Mouse (Mus musculus) adrenal gland, adult 8-10 months (tissue): ENCODE data around the gene Ankrd61. TPM values are rescaled to one million over a fixed set of nuclear protein-coding genes. Genes with fewer than 3 reads are reported as not detected.

Source experiments
- DNase-seq: peaks from one replicate; pipeline ENCODE4 v3.0.0; 2022
- total RNA-seq, 4 experiments: library from RNA; stranded (reverse); gene quantifications; 2 replicates each; pipeline ENCODE4 v1.2.4; 2022

Ankrd61 gene
- total RNA-seq, 4 experiments from 2014 or later, result 0.46 TPM; not detected in 3

DNA sequence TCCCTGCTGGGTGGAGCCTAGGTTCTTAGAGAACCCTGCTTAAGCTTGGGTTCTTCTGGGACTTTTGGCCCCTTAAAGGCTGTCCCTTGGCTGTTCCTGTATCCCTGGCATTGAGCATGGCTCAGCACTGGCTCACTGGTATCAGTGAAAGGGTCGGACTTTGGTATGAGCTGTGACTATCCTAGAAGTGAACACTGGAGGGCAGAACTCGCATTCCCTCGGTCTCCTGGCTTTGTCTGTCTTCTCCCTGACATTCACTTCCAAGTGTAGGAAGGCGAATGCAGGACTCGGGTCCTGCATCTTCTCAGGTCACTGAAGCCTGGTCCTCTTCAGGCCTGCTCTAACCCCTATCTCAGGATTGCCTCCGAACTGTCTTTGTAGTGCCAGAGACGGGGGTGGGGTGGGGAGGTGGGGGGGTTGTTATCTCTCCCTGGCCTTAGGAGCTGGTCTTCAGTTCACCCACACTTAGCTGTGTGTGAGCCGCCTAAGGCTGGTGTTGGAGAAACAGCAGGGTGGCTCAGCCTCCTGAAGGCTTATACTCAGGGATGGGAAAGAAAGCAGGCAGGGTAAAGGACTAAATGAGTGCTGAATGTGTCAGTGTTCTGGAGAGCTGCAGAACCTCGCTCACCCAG, 5.1 kb downstream of the Ankrd61 start:
- DNase-seq, result no peak

DNA sequence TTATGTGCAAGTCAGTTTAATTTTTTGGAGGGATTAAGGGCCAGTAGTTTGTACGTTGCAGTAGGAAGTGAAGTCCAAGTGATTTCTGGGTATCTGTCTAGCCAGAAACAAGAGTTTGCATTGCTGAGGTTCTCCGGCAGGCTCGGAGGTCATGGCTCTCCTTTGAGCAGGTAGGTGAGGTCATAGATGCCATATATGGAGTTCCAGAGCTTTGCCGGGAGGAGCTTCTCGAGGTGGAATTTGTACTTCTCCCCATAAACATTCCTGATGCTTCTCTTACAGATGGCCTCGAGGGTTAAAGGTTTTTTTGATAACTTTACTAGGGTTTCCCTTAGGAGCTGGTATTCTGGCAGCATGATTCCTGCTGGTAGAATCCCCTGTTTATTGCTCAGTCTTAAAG, 6.7 kb downstream of the Ankrd61 start:
- DNase-seq, result no peak

DNA sequence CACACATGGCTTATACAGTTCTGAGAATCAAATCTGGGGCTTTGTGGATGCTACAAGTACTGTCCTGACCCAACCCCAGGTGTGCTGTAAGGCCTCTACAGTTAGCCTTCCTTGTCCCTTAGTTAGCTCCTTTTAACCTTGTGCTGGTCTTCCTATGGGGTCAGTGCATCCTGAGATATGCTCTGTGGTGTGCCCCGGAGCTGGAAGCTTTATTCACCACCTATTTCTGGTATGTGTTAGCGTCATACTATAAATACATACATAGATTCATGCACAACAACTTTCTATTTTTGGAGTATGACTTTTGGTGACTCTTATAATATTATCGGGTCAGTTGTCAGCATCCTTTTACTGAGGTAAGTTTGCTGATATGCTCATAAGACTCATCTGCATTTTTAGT, 12.2 kb downstream of the Ankrd61 start:
- DNase-seq, result no peak

DNA sequence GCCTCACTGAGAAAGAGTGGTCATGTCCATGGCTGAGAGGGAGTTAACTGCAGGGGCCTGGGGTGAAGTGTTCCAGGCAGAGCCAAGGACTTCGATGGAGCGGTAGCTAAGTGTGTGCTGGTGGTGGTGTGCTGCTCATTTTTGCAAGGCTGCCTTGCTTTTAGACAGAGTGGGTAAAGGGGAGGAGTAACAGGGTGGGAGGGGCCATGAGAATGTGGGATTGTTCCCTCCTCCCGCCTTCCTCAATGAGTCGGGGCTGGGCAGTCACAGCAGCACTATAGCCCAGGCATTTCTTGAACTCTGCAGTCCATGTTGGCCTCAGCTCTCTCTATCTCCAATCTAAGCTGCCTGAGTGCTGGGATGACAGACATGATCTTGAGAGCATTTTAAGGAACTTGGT, 22.9 kb downstream of the Ankrd61 start:
- no peak for DNase-seq

DNA sequence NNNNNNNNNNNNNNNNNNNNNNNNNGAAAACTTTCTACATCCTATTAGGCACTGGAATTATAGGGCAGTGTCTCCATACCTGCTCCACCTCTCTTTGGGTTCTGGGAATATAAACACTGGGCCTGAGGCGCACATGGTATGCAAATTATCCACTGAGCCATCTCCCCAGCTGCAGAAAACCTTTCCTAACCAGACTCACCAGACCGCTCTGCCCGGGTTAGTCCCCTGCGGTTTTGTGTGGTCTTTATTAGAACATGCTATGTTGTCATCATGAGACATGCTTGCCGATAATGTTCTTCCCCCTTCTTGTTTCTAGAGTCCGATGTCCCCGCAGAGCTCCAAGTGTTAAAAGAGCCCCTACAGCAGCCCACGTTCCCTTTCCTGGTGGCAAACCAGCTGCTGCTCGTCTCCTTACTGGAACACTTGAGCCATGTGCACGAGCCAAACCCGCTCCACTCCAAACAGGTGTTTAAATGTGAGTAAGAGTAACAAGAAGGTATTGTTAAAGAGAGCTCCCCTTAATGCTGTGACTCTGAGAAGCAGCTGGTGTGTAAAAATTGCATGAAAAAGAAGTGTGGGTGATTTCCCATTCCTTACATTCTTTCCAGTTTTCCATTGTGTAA, 25.8 kb downstream of the Ankrd61 start:
- DNase-seq, result no peak

Other genes with a start within 250 kb of the Ankrd61 start
- gene Usp42, start 165.4 kb downstream of the Ankrd61 start, total RNA-seq, result 10 to 100 TPM; 13.2 to 19.8 (median 15.1) TPM
- 10 to 100 TPM; 42.1 to 49.3 (median 45.2) TPM for gene Eif2ak1, start 79.9 kb downstream of the Ankrd61 start, total RNA-seq
- 10 to 100 TPM; 32.7 to 36.5 (median 34.7) TPM for gene Aimp2, start 12.2 kb upstream of the Ankrd61 start, total RNA-seq
- 10 to 100 TPM in 3 of 4 experiments, 1 to 10 TPM in 1; 8.4 to 19.3 (median 12.6) TPM for gene Pms2, start 12.3 kb upstream of the Ankrd61 start, total RNA-seq
- gene Gm42421, start 30.5 kb upstream of the Ankrd61 start, total RNA-seq, result under 1 TPM in 2 of 4 experiments, not detected in 2; 0.94 to 0.95 TPM
- gene Rsph10b, start 35.4 kb upstream of the Ankrd61 start, total RNA-seq, result 10 to 100 TPM in 1 of 4 experiments, 1 to 10 TPM in 3; 3.2 to 20.5 (median 6.1) TPM
- 10 to 100 TPM; 56.5 to 60.7 (median 60.2) TPM for gene Ccz1, start 117.2 kb upstream of the Ankrd61 start, total RNA-seq
- gene Ocm, start 129.0 kb upstream of the Ankrd61 start, total RNA-seq, result not detected
- gene Lmtk2, start 202.8 kb upstream of the Ankrd61 start, total RNA-seq, result 10 to 100 TPM; 31.2 to 45.6 (median 38.8) TPM